Mouse (Mus musculus) c-Kit-positive CD71-positive TER-119-positive erythroid progenitor cells, embryonic 14.5 days (primary cell): ENCODE data around the gene Cirbp.

Experiments
- DNase-seq: peaks from one replicate; pipeline ENCODE4 v3.0.0-alpha.2; 2013; ENCODE audit warnings: low spot score

The Cirbp gene

DNA sequence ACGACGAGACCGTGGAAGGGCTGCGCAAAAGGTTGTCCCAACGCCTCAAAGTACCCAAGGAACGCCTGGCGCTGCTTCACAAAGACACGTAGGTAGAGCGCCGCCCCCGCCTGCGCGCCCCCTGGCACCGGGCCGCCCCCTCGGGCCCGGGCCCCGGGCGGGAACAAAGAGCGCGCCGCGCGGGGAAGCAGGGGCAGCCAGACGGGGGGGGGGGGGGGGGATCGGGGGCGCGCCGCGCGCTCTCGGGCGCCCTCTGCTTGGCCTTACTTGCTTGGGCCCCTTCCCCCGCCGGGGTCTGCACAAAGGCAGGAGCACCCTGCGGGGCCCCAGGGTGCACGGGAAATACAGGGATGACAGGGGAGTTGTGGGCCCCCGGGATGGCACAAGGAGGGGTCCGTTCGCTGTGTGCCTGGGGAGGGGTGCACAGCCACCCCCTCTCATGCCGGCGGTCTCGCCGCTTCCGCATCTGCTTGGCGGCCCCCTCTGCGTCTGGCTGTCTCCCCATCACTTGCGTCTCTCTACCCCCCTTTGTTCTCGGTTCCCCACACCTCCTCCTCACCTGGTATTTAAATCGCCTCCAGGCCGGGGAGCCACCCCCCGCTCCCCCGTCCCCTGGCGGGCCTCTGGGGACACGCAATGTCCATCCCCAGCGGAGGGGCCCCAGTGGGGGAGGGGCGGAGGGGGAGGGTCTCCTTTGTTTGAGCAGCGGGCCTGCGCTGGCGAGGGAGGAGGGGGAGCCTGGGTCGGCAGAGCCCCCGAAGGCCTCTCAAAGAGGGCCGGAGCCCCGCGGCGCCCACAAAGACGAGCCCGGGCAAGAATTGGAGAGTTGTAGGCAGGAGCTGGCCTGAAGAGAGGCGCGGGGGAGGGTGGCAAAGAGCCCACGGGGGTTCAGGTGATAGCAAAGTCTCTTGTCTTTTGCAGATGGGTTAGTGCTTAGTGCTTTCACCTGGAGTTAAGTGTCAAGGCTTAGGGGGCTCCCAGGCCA lies 15.3 kb upstream of the Cirbp start:
- DNase-seq = no peak

DNA sequence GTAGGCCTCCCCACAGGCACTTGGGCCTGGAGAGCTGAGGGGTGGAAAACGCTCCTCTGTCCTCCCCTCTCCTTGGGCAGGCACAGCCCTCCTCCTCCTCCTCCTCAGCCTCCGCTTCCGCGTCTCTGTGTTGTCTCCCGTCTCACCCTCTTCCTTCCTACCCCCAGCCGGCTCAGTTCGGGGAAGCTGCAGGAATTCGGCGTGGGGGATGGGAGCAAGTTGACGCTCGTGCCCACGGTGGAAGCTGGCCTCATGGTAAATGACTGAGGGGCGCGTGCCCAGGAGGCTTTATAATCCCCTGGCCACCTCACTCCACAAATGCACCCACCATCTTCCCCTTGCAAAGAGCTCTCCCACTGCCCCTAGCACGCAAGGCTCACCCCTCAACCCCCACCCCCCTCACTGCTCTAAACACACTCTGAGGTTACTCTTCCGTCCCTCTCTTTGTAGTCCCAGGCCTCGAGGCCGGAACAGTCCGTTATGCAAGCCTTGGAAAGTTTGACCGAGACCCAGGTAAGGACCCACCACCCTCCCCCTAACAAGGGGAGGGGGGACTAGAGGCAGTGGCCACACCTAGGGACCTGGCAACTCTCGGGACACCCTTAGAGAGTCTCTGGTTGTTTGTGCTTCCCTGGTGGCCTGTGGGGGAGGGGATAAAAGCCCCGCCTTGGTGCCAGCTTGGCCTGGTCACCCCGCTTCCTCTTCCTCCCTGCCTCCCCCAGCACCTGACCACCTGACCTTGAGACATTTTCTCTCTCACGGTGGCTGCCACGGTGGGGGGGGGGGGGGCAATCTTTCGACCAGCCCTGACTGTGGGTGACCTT lies 14.4 kb upstream of the Cirbp start:
- DNase-seq = no peak

DNA sequence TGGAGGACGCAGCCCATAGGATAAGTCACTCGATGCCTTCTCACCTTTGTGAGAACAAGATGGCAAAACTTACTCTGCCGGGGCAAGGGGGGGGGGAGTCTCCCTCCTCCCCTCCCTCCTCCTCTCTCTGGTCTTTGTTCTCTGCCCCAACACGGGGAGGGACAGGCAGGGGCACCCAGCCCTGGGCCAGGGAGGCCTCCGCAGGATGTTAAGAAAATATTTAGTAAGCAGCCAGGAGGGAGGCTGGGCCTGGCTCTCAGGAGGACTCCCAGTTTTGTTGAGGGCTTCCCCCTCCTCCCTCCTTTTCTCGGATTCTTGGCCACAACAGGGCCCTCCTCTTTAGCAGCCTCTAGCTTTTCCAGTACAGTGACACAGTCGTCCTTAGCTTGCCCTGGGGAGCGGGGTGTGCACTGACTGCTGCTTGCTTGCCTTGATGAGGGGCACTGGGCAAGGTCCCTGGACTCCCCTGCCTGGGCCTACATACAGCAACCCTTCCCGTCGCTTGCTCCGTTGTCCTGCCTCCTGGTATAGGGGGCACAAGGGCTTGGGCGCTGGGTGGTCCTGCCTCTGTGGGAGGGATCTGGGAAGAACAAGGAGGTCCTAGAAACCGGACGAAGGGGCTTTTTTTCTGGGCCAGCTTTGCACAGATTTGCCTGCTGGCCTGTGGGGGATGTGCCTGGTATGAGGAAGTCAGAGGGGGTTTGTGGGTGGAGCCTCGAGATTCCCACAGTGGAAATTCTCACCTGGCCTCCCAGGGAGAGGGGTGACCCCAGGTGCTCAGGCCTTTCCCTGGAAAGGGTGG lies 13.5 kb upstream of the Cirbp start:
- no peak for DNase-seq

DNA sequence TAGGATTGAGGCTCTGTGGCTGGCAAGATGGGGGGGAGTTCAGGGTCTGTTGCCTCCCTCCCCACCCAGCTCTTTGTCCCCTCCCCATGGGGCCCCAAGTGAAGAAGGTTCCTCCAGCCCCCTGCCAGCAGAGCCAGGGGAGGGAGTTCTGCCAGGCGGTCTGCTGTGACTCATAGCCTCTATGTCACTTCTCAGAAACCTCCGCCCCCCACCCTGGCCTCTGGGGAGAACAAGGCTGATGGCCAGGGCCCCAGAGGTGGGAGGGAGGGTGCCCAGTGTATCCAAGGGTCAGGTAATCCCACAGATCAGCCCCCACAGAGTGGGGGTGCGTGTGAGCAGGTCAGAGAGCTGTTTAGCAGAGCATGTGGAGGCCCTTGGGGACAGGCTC lies 12.9 kb upstream of the Cirbp start:
- no peak for DNase-seq

DNA sequence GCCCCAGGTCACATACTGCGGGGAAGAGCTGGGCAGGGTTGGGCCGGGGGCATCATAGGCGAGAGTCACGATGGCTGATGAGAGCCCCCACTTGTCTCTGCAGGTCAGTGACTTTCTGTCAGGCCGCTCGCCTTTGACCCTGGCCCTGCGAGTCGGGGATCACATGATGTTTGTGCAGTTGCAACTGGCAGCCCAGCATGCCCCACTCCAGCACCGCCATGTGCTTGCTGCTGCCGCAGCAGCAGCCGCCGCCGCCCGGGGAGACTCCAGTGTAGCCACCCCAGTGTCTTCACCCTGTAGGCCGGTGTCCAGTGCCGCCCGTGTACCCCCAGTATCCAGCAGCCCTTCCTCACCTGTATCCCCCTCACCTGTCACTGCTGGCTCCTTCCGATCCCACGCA lies 12.1 kb upstream of the Cirbp start:
- DNase-seq = no peak

DNA sequence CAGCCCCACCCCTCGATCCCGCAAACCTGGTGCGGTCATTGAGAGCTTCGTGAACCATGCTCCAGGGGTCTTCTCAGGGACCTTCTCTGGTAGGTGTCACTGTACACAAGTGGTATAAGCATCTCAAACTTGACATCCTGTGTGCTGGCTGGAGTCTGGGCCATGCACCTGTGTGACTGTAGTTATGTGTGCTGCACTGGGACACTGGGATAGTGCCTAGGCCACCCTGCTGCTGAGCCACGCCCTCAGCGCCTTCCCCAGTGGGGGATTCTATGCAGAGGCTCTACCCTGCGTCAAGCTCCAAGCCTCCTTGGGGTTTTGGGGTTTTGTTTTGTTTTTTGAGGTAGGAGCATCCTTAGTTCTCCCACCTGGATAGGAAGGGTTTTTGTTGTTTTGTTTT lies 11.4 kb upstream of the Cirbp start:
- DNase-seq = no peak

DNA sequence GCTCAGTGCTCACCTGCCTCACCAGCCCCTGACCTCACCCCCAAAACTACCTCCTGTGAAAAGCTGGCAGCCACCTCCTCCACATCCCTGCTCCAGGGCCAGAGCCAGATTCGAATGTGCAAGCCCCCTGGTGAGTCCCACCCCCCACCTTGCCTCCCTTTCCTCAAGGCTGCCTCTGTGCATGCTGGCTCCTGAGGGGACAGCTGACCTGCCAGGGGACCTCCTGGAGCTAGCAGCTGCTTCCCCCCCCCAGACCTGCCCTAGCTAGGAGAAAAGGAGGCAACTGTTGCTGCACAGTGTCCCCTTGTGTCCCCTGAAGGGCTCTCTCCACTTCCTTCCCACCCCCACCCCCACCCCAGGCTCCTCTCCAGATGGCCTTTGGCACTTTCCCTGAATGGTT lies 10.5 kb upstream of the Cirbp start:
- DNase-seq = no peak

DNA sequence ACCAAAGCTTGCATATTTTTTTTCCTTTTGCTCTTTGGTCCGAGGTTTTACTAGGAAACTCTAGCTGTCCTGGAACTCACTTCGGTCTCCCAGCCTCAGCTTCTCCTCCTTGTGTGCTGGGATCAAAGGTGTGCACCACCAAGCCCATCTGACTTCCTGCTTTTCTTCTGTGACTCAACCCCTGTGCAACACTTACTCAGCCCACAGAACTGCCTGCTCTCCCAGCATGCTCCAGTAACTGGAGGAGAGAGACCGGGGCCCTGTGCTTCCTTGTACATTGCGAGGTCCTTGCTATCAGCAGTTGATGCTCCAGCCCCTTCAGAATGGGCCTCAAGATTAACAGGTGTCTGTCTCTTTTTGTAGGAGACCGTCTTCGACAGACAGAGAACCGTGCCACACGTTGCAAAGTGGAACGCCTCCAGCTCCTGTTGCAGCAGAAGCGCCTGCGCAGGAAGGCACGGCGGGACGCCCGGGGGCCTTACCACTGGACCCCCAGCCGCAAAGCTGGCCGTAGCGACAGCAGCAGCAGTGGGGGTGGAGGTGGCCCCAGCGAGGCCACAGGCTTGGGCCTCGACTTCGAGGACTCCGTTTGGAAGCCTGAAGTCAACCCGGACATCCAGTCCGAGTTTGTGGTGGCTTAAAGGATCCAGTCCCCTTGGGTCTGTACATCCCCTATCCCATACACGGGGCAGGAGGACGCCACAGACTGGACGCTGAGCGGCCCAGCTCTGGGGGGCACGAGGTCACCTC lies 9.6 kb upstream of the Cirbp start:
- no peak for DNase-seq

DNA sequence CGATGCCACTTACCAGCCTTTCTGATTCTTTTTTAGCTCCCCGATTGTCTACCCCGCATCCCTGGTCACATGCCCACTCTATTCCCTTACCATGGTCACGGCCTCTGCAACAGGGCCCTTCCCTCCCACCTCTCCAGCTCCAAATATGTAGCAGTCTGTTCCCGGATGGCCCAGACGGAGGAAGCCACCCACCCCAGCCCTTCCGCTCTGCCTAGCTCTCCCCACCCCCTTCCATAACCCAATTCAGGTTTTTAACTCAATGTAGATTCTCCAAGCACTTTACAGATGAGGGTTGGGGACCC lies 9.1 kb upstream of the Cirbp start:
- no peak for DNase-seq

DNA sequence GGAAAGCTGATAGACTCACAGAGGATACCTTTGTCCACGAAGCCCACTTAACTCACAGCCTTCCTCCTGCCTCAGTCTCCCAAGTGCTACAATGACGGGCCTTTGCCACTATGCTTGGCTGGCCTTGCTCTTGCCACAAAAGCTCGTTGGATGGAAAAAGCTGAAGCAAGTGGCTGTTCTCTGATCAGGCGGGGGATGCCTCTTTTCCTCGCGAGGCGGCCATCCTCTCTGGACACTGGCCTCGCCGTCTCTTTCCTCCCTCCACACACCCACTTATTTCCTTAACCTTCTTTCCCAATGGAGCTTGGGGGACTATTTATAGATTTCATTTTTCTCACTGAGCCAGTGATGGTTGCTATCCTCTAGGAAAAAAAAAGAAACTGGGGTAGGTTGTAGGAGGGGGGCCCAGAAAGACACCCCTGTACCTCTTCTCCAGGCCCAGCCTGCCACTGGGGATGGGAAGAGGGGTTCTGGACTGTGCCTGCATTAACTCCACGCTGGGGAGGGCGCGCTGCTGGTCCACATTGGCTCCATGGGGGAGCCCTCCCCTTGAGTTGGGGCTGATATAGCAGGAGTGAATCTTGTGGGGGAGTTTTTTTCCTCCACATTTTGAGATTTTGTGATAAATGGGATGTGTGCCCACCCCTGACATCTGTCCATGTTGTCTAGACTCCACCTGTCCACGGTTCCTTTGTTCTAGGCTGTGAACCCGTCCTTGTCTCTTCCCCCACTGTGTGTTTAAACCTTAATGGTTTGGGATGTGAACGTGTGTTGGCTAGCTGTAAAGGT lies 8.4 kb upstream of the Cirbp start:
- DNase-seq = no peak

DNA sequence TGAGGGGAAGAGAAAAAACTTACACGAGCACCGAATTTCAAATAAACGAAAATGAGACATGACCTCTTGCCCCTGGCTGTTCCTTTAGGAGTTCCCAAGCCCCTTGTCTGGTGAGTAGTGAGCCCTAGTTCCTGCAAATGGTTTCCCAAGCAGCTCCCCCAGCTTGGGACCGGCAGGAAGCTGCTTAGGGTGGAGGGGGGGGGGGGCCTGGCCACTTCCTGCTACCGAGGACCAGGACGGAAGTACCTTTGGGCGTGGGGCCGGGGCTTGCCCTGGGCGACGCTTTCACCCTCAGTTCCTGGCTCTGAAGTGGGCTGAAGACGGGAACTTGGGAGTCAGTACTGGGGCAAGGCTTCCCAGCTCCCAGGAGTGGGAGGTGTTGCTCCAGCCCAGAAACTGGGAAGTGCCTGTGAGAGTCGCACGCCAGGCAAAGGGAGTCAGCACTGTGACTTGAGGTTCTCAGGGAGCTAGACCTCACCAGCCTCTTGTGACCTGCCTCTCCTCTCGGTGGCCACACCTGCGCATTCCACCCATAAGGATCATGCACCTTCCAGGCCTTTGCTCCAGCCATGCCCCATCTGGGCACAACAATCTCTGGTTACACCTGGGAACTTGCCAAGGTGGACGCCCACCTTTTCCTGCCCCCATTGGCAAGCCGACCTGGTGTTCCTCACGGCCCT lies 7.3 kb upstream of the Cirbp start:
- DNase-seq = no peak

DNA sequence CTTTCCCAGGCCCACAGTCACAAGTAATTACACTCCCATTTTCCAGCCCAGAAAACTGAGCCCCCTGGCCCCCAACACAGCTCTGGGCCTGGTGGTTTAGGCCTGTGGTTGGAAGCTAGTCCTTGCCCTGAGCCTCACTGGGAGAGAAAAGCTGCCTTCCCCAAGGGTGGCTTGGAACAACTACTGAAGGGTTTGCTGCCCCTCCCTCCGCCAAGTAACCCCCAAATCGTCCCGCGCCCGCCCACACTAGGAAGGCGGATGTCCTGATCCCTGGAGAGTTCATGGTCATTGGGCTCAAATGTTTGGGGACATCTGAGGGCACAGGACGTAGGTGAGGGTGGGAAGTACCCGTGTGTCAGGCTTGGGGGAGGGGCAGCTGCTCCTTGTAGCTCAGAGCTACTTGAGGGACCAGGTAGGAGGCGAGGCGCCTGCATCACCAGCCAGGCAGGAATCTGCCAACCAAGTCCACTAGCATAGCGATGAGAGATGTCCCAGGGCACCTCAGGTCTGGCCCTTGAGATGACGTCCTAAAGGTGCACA lies 6.7 kb upstream of the Cirbp start:
- DNase-seq = no peak

DNA sequence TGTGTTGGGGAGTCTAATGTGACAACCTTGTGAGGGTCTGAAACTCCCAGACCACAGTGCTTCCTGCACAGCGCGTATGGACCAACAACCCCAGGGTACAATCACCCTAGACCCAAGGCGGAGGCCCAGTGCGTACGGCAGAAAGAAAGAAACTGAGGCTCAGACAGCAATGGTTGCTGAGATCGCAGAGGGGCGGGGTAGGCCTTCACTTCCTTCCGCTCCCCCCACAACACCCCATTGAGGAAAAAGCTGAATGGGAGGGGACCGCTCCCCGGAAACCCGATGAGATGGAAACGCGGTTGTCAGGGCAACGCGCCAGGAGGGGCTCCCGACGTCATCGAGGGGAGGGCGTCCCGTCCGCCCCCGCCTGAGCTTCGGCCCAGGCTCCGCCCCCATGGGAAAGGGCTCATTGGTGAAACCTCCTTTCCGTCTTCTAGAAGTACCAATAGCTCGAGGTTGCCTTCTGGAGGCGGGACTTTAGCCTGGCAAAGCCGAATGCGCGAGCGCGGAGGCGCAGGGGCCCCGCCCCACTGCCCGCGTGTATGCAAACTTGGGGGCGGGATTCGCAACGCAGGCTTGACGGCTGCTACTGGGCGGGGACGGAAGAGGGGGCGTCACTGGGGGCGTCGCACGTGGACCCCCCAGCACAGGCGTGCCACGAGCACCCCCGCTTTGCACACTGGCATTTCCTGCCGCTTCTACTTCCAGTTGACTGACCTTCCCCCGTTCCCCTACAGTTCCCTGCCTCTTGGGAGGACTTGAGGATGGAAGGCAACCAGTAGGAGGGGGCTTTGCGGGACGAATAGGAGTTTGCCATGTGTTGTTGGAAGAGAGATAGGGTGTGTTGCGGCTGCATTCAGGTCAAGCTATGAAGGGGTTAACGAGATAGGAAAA lies 6.0 kb upstream of the Cirbp start:
- peak; percentile 97 for DNase-seq

DNA sequence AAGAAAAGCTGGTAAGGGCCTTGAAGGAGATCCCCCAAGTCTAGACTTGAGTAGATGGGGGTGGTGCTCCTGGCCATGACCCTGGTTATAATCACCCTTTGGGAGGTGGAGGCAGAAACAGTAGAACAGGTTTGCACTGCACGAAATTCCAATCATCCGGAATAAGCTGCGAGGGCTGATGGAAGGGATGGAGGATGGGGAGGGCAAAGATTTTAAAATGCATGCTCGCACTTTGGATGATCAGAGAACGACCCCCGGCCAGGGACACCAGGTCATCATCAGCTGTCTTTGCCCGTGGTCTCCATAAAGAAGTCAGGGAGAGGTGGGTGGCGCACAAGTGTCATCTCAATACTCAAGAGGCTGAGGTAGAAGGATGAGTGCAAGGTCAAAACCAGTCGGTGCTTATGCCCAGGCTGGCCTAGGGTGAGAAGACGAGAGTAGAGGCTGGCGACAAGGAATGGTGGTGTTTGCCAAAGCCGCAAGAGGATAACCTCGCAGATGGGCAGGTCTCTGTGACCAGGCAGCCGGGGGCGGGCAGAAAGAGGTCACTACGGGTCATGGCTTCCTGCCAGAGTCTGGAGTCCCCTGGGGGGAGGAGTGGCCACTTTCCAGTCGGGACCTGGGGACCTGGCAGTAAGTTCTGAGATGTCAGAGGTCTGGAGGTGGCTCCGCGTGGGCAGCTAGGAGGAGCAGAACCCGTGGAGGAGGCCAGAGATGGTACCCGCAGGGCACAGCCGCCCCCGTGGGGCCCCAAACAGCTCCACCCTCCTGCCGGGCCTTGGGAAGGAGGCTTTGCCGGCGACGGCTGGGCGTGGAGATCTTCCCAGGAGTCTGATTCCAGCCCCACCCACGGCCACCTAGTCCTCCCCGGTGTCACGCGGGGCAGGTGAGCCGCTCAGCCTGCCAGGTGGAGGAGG lies 5.1 kb upstream of the Cirbp start:
- no peak for DNase-seq

DNA sequence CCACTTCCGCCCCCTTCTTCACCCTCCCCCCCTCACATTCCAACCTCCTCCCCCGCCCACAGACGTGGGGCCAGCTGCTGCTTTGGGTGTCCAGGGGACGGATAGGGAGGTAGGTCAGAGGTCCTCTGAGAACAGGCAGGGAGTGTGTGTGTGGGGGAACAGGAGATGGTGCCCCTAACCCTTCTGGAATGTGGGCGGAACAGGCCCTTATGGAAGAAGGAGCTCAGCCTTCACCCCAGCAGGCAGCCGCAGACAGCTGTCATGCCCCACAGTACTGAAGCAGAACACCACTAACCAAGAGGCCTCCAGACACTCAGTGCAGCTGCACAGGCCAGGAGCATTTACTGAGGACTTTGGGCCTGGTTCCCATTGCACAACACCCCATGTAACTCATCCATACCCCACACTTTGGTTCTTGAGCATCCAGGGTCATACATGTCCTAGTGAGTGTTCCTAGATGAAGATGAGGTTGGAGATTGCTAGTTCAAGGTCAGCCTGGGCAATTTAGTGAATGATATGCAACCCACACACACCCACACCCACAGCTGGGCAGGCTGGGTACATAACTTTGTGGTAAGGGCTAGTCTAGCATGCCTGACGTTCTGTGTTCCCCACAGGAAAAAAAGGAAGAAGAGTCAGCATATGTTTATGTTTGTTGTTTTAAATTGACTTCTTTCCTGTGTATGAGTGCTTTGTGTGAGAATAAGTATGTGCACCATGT lies 4.1 kb upstream of the Cirbp start:
- DNase-seq = no peak

DNA sequence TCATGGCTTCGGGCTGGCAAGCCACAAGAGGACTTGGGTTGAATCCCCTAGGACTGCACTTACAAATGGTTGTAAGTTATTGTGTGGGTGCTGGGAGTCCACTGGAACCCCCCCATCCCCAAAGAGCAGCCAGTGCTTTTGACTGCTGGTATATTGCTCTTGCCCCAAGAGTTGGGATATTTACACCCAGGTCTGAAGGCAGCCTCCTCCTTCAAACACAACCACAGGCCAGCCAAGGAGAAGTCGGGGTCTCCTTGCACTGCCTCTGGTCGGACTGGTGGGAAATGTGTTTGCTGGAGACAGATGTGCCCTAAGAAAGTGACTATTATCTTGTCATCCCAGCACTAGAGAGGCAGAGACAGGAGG lies 3.6 kb upstream of the Cirbp start:
- DNase-seq = no peak

DNA sequence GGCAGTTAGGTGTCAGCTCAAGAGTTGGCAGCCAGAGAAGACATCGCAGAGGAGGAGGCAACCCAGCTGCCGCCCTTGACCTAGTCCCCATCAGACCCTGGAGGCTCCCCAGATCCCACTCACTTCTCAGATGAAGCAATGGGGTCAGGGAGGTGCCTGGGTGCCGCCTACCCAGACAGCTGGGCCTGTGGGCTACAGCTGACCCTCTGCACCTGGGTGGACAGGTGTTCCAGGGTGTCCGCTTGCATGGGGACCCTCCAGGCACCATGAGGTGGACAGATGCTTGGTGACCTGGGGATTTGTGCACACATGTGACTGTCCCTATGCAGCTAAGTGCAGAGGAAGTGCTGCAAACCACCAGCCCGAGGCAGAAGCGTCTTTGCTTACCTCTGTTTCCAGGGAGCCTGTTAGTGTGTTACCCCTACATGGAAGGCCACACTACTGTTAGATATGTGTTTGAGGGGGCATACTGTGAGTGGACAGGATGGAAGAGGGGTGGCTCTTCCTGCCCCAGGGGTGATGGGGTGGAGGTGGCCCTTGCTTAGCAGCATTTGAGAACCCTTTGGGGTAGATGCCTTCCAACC lies 3.0 kb upstream of the Cirbp start:
- DNase-seq = no peak
